Mouse (Mus musculus): ENCODE results near the gene Tmc4.

Tmc4 gene

GRCm38 (mm10) chr7:3630478-3630815 is 46.9 kb downstream of the Tmc4 start:
- DNase-seq (ENCODE audit: low read depth), result no peak

GRCm38 (mm10) chr7:3629543-3630477 is 47.5 kb downstream of the Tmc4 start, which contains the start of the genes Tfpt and Prpf31:
TSS of gene Tfpt (minus strand) at chr7:3629929.
TSS of gene Prpf31 (plus strand) at chr7:3629985.
- peak; percentile 95 for DNase-seq (ENCODE audit: low read depth)

GRCm38 (mm10) chr7:3629030-3629429 is 48.3 kb downstream of the Tmc4 start:
- DNase-seq (ENCODE audit: low read depth), result no peak

- peak; percentile 94 for DNase-seq (ENCODE audit: low read depth)
These were observed 59.9 kb downstream of the Tmc4 start, which contains the start of gene Ndufa3 for GRCm38 (mm10) chr7:3617242-3617995. TSS of gene Ndufa3 (plus strand) at chr7:3617373.

- DNase-seq (ENCODE audit: low read depth), result no peak
These were observed 60.7 kb downstream of the Tmc4 start for GRCm38 (mm10) chr7:3616389-3617241.

GRCm38 (mm10) chr7:3616057-3616388 is 61.3 kb downstream of the Tmc4 start, which contains the start of gene Oscar:
TSS of gene Oscar (minus strand) at chr7:3616157.
- no peak for DNase-seq (ENCODE audit: low read depth)

Data from NIH3T3 (cell line).